Mouse (Mus musculus) liver, adult 2 months (tissue): ENCODE results near the gene Chst8.

ENCODE experiments used
- CTCF ChIP-seq: fragments of 200-500 bp; IDR thresholded peaks from 2 replicates; pipeline ENCODE4 v1.5.1; 2011; ENCODE audit warnings: low read depth, low read length, control low read depth
- POLR2A ChIP-seq: fragments of 200-500 bp; IDR thresholded peaks from 2 replicates; pipeline ENCODE4 v1.6.1; 2011; ENCODE audit warnings: low read length, control low read depth; ENCODE audit not compliant: insufficient read depth; ENCODE audit errors: extremely low read depth

DNA sequence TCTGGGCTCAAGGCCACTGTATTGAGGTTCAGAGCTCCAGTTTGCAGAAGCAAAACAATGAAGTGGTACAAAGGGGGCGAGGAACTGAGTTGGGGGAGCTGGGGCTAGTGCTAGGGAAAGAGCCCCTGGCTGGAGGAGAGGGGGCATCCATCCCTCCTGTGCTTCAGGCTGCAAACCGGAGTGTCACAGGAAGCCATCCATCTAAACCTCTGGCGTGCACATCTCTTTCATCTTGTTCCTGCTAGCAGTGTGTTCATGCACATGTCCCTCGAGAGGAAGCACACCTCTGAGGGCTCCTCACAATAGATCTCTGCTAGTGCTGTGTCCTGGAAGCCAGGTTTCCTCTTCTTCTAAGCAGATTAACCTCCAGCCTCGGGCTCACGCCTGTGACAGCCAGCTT lies 65.9 kb downstream of the Chst8 start:
- TF ChIP-seq CTCF (no peak), POLR2A (no peak)
